Mouse (Mus musculus) forebrain, postnatal 0 days (tissue): ENCODE measurements around the gene Irf7. TPM values are rescaled to one million over a fixed set of nuclear protein-coding genes. Genes with fewer than 3 reads are reported as not detected.

Source experiments
- ATAC-seq: fragments of 200-750 bp; cut with Nextera tagmentation; 2 replicates; pipeline ENCODE4 v1.8.0; 2017; ENCODE audit warnings: mild to moderate bottlenecking, moderate library complexity
- DNase-seq: peaks from one replicate; pipeline ENCODE4 v3.0.0-alpha.2; 2015
- H3K27ac ChIP-seq: fragments of 300-500 bp; sonication (generic); 2 replicates; pipeline ENCODE4 v1.5.1; 2014; ENCODE audit warnings: low read depth, mild to moderate bottlenecking, antibody characterized with exemption, low read length, moderate library complexity, mixed read lengths
- H3K27me3 ChIP-seq: fragments of 300-500 bp; sonication (generic); 2 replicates; pipeline ENCODE4 v1.6.1; 2014; ENCODE audit warnings: mild to moderate bottlenecking, low read length, mixed read lengths; ENCODE audit not compliant: insufficient read depth
- H3K36me3 ChIP-seq: fragments of 300-500 bp; sonication (generic); 2 replicates; pipeline ENCODE4 v1.6.1; 2014; ENCODE audit warnings: mild to moderate bottlenecking, moderate library complexity; ENCODE audit not compliant: insufficient read depth
- H3K4me1 ChIP-seq: fragments of 300-500 bp; sonication (generic); 2 replicates; pipeline ENCODE4 v1.6.1; 2014; ENCODE audit warnings: antibody characterized with exemption; ENCODE audit not compliant: insufficient read depth
- H3K4me2 ChIP-seq: fragments of 300-500 bp; sonication (generic); 2 replicates; pipeline ENCODE4 v1.6.1; 2014; ENCODE audit warnings: low read depth, mild to moderate bottlenecking, moderate library complexity
- H3K4me3 ChIP-seq: fragments of 300-500 bp; sonication (generic); 2 replicates; pipeline ENCODE4 v1.5.1; 2014; ENCODE audit warnings: low read depth, low read length, mixed read lengths
- H3K9ac ChIP-seq: fragments of 300-500 bp; sonication (generic); 2 replicates; pipeline ENCODE4 v1.6.1; 2014; ENCODE audit warnings: mild to moderate bottlenecking
- H3K9me3 ChIP-seq: fragments of 300-500 bp; sonication (generic); 2 replicates; pipeline ENCODE4 v1.6.1; 2016; ENCODE audit warnings: low read length
- CTCF ChIP-seq: sonication (generic); IDR thresholded peaks from 2 replicates; pipeline ENCODE4 v1.5.1; 2016; ENCODE audit warnings: antibody characterized with exemption, control low read depth, low read depth
- WGBS: fragments of 180-500 bp; shearing (Covaris S2); extraction: QIAGEN DNeasy Blood & Tissue Kit; methylation state at CpG from one replicate; pipeline ENCODE4 v1.1.7; 2014; 5-methylcytosine and 5-hydroxymethylcytosine counted together
- polyA plus RNA-seq: library from polyadenylated mRNA; unstranded; fragments of >200 nt; fragmentation: Nextera tagmentation; extraction: Ambion mirVana; gene quantifications from 2 replicates; pipeline ENCODE4 v1.2.1, GENCODE M21; 2015
- total RNA-seq: library from RNA; depleted of rRNA; stranded (reverse); fragments of >200 nt; gene quantifications from 2 replicates; pipeline ENCODE4 v1.2.3, GENCODE M21; 2014

Irf7 gene
- total and polyA plus RNA-seq, 2 experiments from 2014 or later = 3.7 to 3.8 TPM

- 68% methylated on average over 1 of the region's 1 CpGs for WGBS
- no peak for ATAC-seq
- H3K27ac ChIP-seq = no peak overlapping the region
- no peaks in the 10 kb centered on the region; the same call in 1 of the 2 replicates for H3K36me3 ChIP-seq
- H3K4me1 ChIP-seq = peaks cover 5% of the 10 kb centered on the region; the same call in 1 of the 2 replicates
- no peak overlapping the region for H3K9ac ChIP-seq
- no peaks in the 10 kb centered on the region for H3K9me3 ChIP-seq
- no peak overlapping the region for H3K4me2 ChIP-seq
- no peaks in the 10 kb centered on the region for H3K27me3 ChIP-seq
- H3K4me3 ChIP-seq = no peak overlapping the region
- no peak for DNase-seq
- no peak for TF ChIP-seq CTCF
Observed at GRCm38 (mm10) chr7:141220377-141220776, 45.9 kb downstream of the Irf7 start.

- H3K36me3 ChIP-seq = no peaks in the 10 kb centered on the region; the same call in 1 of the 2 replicates
- no peak overlapping the region for H3K27ac ChIP-seq
- H3K4me3 ChIP-seq = no peak overlapping the region
- 95% methylated on average over 1 of the region's 1 CpGs for WGBS
- H3K27me3 ChIP-seq = no peaks in the 10 kb centered on the region
- DNase-seq (no peak), ATAC-seq (no peak)
- H3K4me1 ChIP-seq = peaks cover 5% of the 10 kb centered on the region; the same call in 1 of the 2 replicates
- no peak overlapping the region for H3K9ac ChIP-seq
- no peak overlapping the region for H3K4me2 ChIP-seq
- no peak for TF ChIP-seq CTCF
- H3K9me3 ChIP-seq = no peaks in the 10 kb centered on the region
Observed at GRCm38 (mm10) chr7:141219558-141220099, 46.7 kb downstream of the Irf7 start.

GRCm38 (mm10) chr7:141218557-141219133, 47.6 kb downstream of the Irf7 start:
- TF ChIP-seq CTCF = no peak
- no peak overlapping the region for H3K4me2 ChIP-seq
- no peaks in the 10 kb centered on the region for H3K9me3 ChIP-seq
- no peak overlapping the region for H3K4me3 ChIP-seq
- peaks cover 5% of the 10 kb centered on the region; the same call in 1 of the 2 replicates for H3K4me1 ChIP-seq
- WGBS = 93% methylated on average over 5 of the region's 5 CpGs
- no peak overlapping the region for H3K27ac ChIP-seq
- no peak for ATAC-seq
- H3K36me3 ChIP-seq = no peaks in the 10 kb centered on the region; the same call in 1 of the 2 replicates
- DNase-seq = no peak
- no peaks in the 10 kb centered on the region for H3K27me3 ChIP-seq
- H3K9ac ChIP-seq = no peak overlapping the region

- 81% methylated on average over 3 of the region's 3 CpGs for WGBS
- no peak overlapping the region for H3K4me3 ChIP-seq
- no peak overlapping the region for H3K27ac ChIP-seq
- H3K4me1 ChIP-seq = peaks cover 5% of the 10 kb centered on the region; the same call in 1 of the 2 replicates
- H3K36me3 ChIP-seq = no peaks in the 10 kb centered on the region; the same call in 1 of the 2 replicates
- H3K9ac ChIP-seq = no peak overlapping the region
- no peak overlapping the region for H3K4me2 ChIP-seq
- ATAC-seq = no peak
- no peak for DNase-seq
- no peaks in the 10 kb centered on the region for H3K27me3 ChIP-seq
- H3K9me3 ChIP-seq = no peaks in the 10 kb centered on the region
- no peak for TF ChIP-seq CTCF
Observed at GRCm38 (mm10) chr7:141218141-141218540, 48.1 kb downstream of the Irf7 start.

GRCm38 (mm10) chr7:141217343-141218013, 48.8 kb downstream of the Irf7 start:
- no peaks in the 10 kb centered on the region for H3K27me3 ChIP-seq
- H3K4me1 ChIP-seq = peaks cover 5% of the 10 kb centered on the region; the same call in 1 of the 2 replicates
- H3K4me3 ChIP-seq = no peak overlapping the region
- 93% methylated on average over 17 of the region's 17 CpGs for WGBS
- no peak for TF ChIP-seq CTCF
- ATAC-seq = no peak
- no peaks in the 10 kb centered on the region; the same call in 1 of the 2 replicates for H3K36me3 ChIP-seq
- H3K27ac ChIP-seq = no peak overlapping the region
- H3K9ac ChIP-seq = no peak overlapping the region
- DNase-seq = no peak
- no peak overlapping the region for H3K4me2 ChIP-seq
- H3K9me3 ChIP-seq = no peaks in the 10 kb centered on the region

- H3K36me3 ChIP-seq = no peaks in the 10 kb centered on the region; the same call in 1 of the 2 replicates
Observed at GRCm38 (mm10) chr7:141216894-141217293, 49.4 kb downstream of the Irf7 start.

More at GRCm38 (mm10) chr7:141216894-141217293, 49.4 kb downstream of the Irf7 start:
- DNase-seq (no peak), ATAC-seq (no peak)
- no peak for TF ChIP-seq CTCF
- Histone ChIP-seq H3K27ac (no peak overlapping the region), H3K4me1 (no peaks in the 10 kb centered on the region), H3K4me3 (no peak overlapping the region), H3K9ac (no peak overlapping the region), H3K9me3 (no peaks in the 10 kb centered on the region), H3K27me3 (no peaks in the 10 kb centered on the region), H3K4me2 (no peak overlapping the region)
- 89% methylated on average over 11 of the region's 11 CpGs for WGBS
